Mouse (Mus musculus) spleen, postnatal 10 days (tissue): ENCODE results near the gene Dynll2.

ENCODE experiments used
- DNase-seq, 2 experiments: peaks; one replicate each; pipeline ENCODE4 v3.0.0; 2021 to 2022; ENCODE audit warnings: low spot score in 2 of 2

Gene Dynll2

GRCm38 (mm10) chr11:87986831-87987793 is at the start of gene Dynll2:
Dynll2 (minus strand) TSS chr11:87987533.
- peak; percentile 72 to 80 for DNase-seq

GRCm38 (mm10) chr11:88036761-88037251 is 49.5 kb upstream of the Dynll2 start:
- no peak for DNase-seq

- DNase-seq, result no peak
Observed at GRCm38 (mm10) chr11:88035970-88036369, 48.6 kb upstream of the Dynll2 start.

- DNase-seq, result no peak
Observed at GRCm38 (mm10) chr11:88031753-88032152, 44.4 kb upstream of the Dynll2 start.

GRCm38 (mm10) chr11:88030836-88031235 is 43.5 kb upstream of the Dynll2 start:
- DNase-seq, result no peak

- DNase-seq, result no peak
Observed at GRCm38 (mm10) chr11:88030219-88030618, 42.9 kb upstream of the Dynll2 start.

- DNase-seq, result no peak
Observed at GRCm38 (mm10) chr11:88028193-88028684, 40.9 kb upstream of the Dynll2 start.

- no peak for DNase-seq
Observed at GRCm38 (mm10) chr11:88027391-88028035, 40.2 kb upstream of the Dynll2 start.

- no peak for DNase-seq
Observed at GRCm38 (mm10) chr11:88023933-88024332, 36.6 kb upstream of the Dynll2 start.

- DNase-seq, result no peak
Observed at GRCm38 (mm10) chr11:88015795-88016194, 28.5 kb upstream of the Dynll2 start.

- DNase-seq, result no peak
Observed at GRCm38 (mm10) chr11:88015161-88015560, 27.8 kb upstream of the Dynll2 start.

- DNase-seq, result no peak
Observed at GRCm38 (mm10) chr11:88013632-88014031, 26.3 kb upstream of the Dynll2 start.

GRCm38 (mm10) chr11:88012621-88013244 is 25.4 kb upstream of the Dynll2 start:
- no peak for DNase-seq

- no peak for DNase-seq
Observed at GRCm38 (mm10) chr11:88011914-88012419, 24.6 kb upstream of the Dynll2 start.

- no peak for DNase-seq
Observed at GRCm38 (mm10) chr11:88011208-88011913, 24.0 kb upstream of the Dynll2 start.

- no peak for DNase-seq
Observed at GRCm38 (mm10) chr11:88009542-88010190, 22.3 kb upstream of the Dynll2 start.

GRCm38 (mm10) chr11:88008641-88009040 is 21.3 kb upstream of the Dynll2 start:
- no peak for DNase-seq

GRCm38 (mm10) chr11:88004123-88004522 is 16.8 kb upstream of the Dynll2 start:
- no peak for DNase-seq

GRCm38 (mm10) chr11:88002738-88003137 is 15.4 kb upstream of the Dynll2 start:
- no peak for DNase-seq

- no peak for DNase-seq
Observed at GRCm38 (mm10) chr11:87999751-88000150, 12.4 kb upstream of the Dynll2 start.

GRCm38 (mm10) chr11:87991806-87992205 is 4.5 kb upstream of the Dynll2 start:
- DNase-seq, result no peak
